Mouse (Mus musculus) ES-E14 (cell line): ENCODE measurements around the gene Icam2. TPM values are rescaled to one million over a fixed set of nuclear protein-coding genes. Genes with fewer than 3 reads are reported as not detected.

Experiments
- DNase-seq: peaks from one replicate; pipeline ENCODE4 v3.0.0-alpha.2; 2013; ENCODE audit warnings: low read depth, low spot score
- H3K27ac ChIP-seq: 2 replicates; pipeline ENCODE4 v1.5.1; 2012; ENCODE audit warnings: low read depth, mild to moderate bottlenecking, low read length, moderate library complexity, mixed read lengths; ENCODE audit not compliant: poor library complexity, insufficient read depth, severe bottlenecking
- H3K36me3 ChIP-seq: 2 replicates; pipeline ENCODE4 v1.6.1; 2012; ENCODE audit warnings: mild to moderate bottlenecking, low read length, moderate library complexity, mixed read lengths; ENCODE audit not compliant: control insufficient read depth, poor library complexity, insufficient read depth, severe bottlenecking
- H3K4me1 ChIP-seq, 2 experiments: fragments of 150-350 bp in 1 of 2; sonication (generic) in 1 of 2; 2 replicates each; pipeline ENCODE4 v1.6.1; 2012; ENCODE audit warnings: low read length in 2 of 2, mild to moderate bottlenecking in 1 of 2, mixed read lengths in 1 of 2; ENCODE audit not compliant: control insufficient read depth in 2 of 2, insufficient read depth in 2 of 2, poor library complexity in 1 of 2
- H3K4me3 ChIP-seq, 2 experiments: fragments of 150-350 bp in 1 of 2; sonication (generic) in 1 of 2; 2 replicates each; pipeline ENCODE4 v1.5.1; 2012; ENCODE audit warnings: low read length in 2 of 2, low read depth in 1 of 2, mild to moderate bottlenecking in 1 of 2, mixed read lengths in 1 of 2; ENCODE audit not compliant: insufficient read depth in 1 of 2, poor library complexity in 1 of 2, severe bottlenecking in 1 of 2
- H3K9ac ChIP-seq: 2 replicates; pipeline ENCODE4 v1.6.1; 2012; ENCODE audit warnings: low read depth, mild to moderate bottlenecking, low read length, mixed read lengths; ENCODE audit not compliant: poor library complexity, insufficient read depth, severe bottlenecking
- H3K9me3 ChIP-seq: fragments of 150-350 bp; sonication (generic); 2 replicates; pipeline ENCODE4 v1.6.1; 2012; ENCODE audit warnings: low read depth, mild to moderate bottlenecking, low read length; ENCODE audit not compliant: control insufficient read depth, insufficient read depth
- CHD2 ChIP-seq: IDR thresholded peaks from 2 replicates; pipeline ENCODE4 v1.6.1; 2014; ENCODE audit warnings: mild to moderate bottlenecking, low read depth, low read length, inconsistent platforms
- HCFC1 ChIP-seq: IDR thresholded peaks from 2 replicates; pipeline ENCODE4 v1.6.1; 2012; ENCODE audit warnings: low read length, inconsistent platforms, borderline replicate concordance; ENCODE audit not compliant: insufficient read depth
- MAFK ChIP-seq: IDR thresholded peaks from 2 replicates; pipeline ENCODE4 v1.6.1; 2014; ENCODE audit warnings: mild to moderate bottlenecking, low read depth, low read length, inconsistent platforms; ENCODE audit not compliant: insufficient read depth
- ZC3H11A ChIP-seq: IDR thresholded peaks from 2 replicates; pipeline ENCODE4 v1.6.1; 2012; ENCODE audit warnings: low read depth, mild to moderate bottlenecking, inconsistent platforms, low read length, borderline replicate concordance
- ZNF384 ChIP-seq: IDR thresholded peaks from 2 replicates; pipeline ENCODE4 v1.6.1; 2012; ENCODE audit warnings: low read depth, low read length, inconsistent platforms
- in situ Hi-C, 2 experiments: fragments of 600-800 bp; cut with MboI; formaldehyde crosslinking; loops; one replicate each; pipeline ENCODE4 v1.15.1; 2025; ENCODE audit warnings: low sequenced_read_pairs in 2 of 2, inconsistent platforms in 1 of 2; ENCODE audit not compliant: unreplicated experiment in 2 of 2
- total RNA-seq: library from RNA; depleted of rRNA; stranded (reverse); fragments of 300-350 nt; gene quantifications from 2 replicates; pipeline ENCODE4 v1.2.3, GENCODE M21; 2012

Icam2 gene
- total RNA-seq, 1 experiment = 0.89 TPM

- TF ChIP-seq MAFK = no peak
- no peak for TF ChIP-seq HCFC1
- TF ChIP-seq ZC3H11A = no peak
- no peak for TF ChIP-seq ZNF384
- no peak for TF ChIP-seq CHD2
- Histone ChIP-seq H3K4me1 (no peaks in the 10 kb centered on the region; a peak in 1 of 4 replicates), H3K36me3 (no peaks in the 10 kb centered on the region; the same call in 1 of the 2 replicates), H3K27ac (no peak overlapping the region), H3K9me3 (no peaks in the 10 kb centered on the region), H3K9ac (no peak overlapping the region), H3K4me3 (no peak overlapping the region)
- in situ Hi-C loops = loop anchor here (10.0 kb wide), 3 partner anchors 222 to 362 kb away; partner anchors contain the start of gene Polg2 (in 1 of the 2)
- DNase-seq = no peak
Measured at GRCm38 (mm10) chr11:106412641-106413360, 24.9 kb upstream of the Icam2 start.

GRCm38 (mm10) chr11:106411157-106411556 is 23.3 kb upstream of the Icam2 start:
- in situ Hi-C loops = loop anchor here (10.0 kb wide), 3 partner anchors 224 to 364 kb away; partner anchors contain the start of gene Polg2 (in 1 of the 2)
- no peak overlapping the region for H3K9ac ChIP-seq

GRCm38 (mm10) chr11:106410507-106410906 is 22.6 kb upstream of the Icam2 start:
- DNase-seq = no peak
- Histone ChIP-seq H3K9ac (no peak overlapping the region), H3K27ac (no peak overlapping the region), H3K9me3 (no peaks in the 10 kb centered on the region), H3K36me3 (peaks cover 4% of the 10 kb centered on the region; the same call in 1 of the 2 replicates), H3K4me1 (no peaks in the 10 kb centered on the region; a peak in 1 of 4 replicates), H3K4me3 (no peak overlapping the region)
- no peak for TF ChIP-seq ZC3H11A
- TF ChIP-seq HCFC1 = no peak
- TF ChIP-seq MAFK = no peak
- no peak for TF ChIP-seq CHD2
- TF ChIP-seq ZNF384 = no peak
- in situ Hi-C loops = loop anchor here (10.0 kb wide), 3 partner anchors 224 to 364 kb away; partner anchors contain the start of gene Polg2 (in 1 of the 2)

More at GRCm38 (mm10) chr11:106411157-106411556, 23.3 kb upstream of the Icam2 start:
- H3K36me3 ChIP-seq = peaks cover 3% of the 10 kb centered on the region; the same call in 1 of the 2 replicates
- H3K4me3 ChIP-seq = no peak overlapping the region
- no peaks in the 10 kb centered on the region; a peak in 1 of 4 replicates for H3K4me1 ChIP-seq
- no peak for DNase-seq
- H3K9me3 ChIP-seq = no peaks in the 10 kb centered on the region
- TF ChIP-seq ZC3H11A = no peak
- TF ChIP-seq HCFC1 = no peak
- no peak for TF ChIP-seq ZNF384
- no peak for TF ChIP-seq MAFK
- TF ChIP-seq CHD2 = no peak
- no peak overlapping the region for H3K27ac ChIP-seq

GRCm38 (mm10) chr11:106410011-106410410 is 22.1 kb upstream of the Icam2 start:
- peaks cover 6% of the 10 kb centered on the region; the same call in 1 of the 2 replicates for H3K36me3 ChIP-seq
- no peak for DNase-seq
- no peaks in the 10 kb centered on the region for H3K9me3 ChIP-seq
- H3K9ac ChIP-seq = peak overlapping the region; percentile 0; the same call in 1 of the 2 replicates
- no peak overlapping the region for H3K4me3 ChIP-seq
- in situ Hi-C loops = loop anchor here (10.0 kb wide), 3 partner anchors 225 to 365 kb away; partner anchors contain the start of gene Polg2 (in 1 of the 2)
- no peak for TF ChIP-seq MAFK
- H3K27ac ChIP-seq = no peak overlapping the region
- H3K4me1 ChIP-seq = no peaks in the 10 kb centered on the region; a peak in 1 of 4 replicates
